Mouse (Mus musculus): ENCODE results near the gene Map2k4. TPM values are rescaled to one million over a fixed set of nuclear protein-coding genes. Genes with fewer than 3 reads are reported as not detected.

Map2k4 gene
- polyA plus RNA-seq, 1 experiment: 18.6 TPM

DNA sequence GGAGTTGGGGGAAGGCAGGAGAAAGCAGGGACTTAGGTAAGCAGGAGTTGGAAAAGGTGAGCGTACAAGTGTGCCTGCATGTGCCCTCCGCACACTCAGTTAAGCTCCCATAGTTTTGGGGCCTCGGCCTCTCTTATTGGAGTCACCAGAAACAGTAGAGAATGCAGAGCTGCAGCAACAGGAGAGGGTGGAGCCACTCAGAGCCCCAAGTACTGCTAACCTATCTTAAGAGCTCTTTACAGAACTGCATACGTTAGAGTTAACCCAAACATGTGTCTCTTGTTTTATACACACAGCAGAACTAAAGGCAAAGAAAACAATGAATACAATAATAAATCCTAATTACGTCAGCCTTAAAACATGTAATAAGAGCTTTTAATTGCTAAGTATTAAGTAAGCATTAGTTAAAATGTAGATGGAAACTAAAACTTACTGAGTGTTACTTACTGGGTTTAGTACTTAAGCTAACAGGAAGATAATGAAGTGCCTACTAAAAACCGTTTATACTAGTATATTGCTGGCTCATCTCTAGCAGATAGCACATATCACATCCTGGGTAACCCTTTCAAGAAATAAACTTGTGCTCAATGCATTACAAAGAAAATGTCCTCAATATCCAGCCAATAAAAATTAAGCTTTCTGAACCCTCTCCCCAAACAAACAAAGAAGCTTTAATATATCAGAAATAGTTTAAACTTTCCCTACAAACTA, 14.0 kb downstream of the Map2k4 start:
- Histone ChIP-seq H3K27ac (ENCODE audit: insufficient read depth, low read depth, low read length) (no peak overlapping the region), H3K27me3 (replicated peaks; ENCODE audit: control insufficient read depth, insufficient read depth, low read length) (no peaks in the 10 kb centered on the region), H3K36me3 (ENCODE audit: control insufficient read depth, insufficient read depth, low read length) (no peaks in the 10 kb centered on the region), H3K4me3 (ENCODE audit: insufficient read depth, low read depth, low read length) (no peak overlapping the region), H3K4me1 (ENCODE audit: control insufficient read depth, insufficient read depth, low read length) (peaks cover 12% of the 10 kb centered on the region; the same call in 1 of the 2 replicates)
- WGBS: 75% methylated on average over 6 of the region's 6 CpGs
- TF ChIP-seq POLR2A (IDR thresholded peaks at IDR 0.05; ENCODE audit: low read depth, low read length): no peak
- no peak for DNase-seq

DNA sequence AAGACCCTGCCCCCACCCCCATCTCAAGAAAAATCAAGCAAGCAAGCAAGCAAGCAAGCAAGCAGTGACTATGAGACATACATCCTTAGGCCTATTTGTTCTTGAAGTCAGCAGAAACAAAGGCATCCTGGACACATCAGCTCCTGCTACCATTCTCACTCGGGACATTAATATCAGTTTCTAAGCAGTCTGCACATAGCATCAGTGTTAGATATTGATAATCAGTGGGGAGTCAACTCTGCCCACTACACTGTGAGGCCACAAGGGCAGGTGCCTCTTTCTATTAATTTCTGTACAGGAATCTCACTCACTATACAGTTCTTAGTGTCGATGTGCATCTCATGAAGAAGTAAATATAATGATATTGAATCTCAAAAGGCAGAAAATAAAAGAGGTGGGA, 14.6 kb downstream of the Map2k4 start:
- H3K27ac ChIP-seq (ENCODE audit: insufficient read depth, low read depth, low read length): no peak overlapping the region
- TF ChIP-seq POLR2A (IDR thresholded peaks at IDR 0.05; ENCODE audit: low read depth, low read length): no peak
- TF ChIP-seq CTCF (conservative IDR thresholded peaks at IDR 0.05; ENCODE audit: insufficient read depth, insufficient read length, low read depth, low read length): no peak
- no peaks in the 10 kb centered on the region for H3K27me3 ChIP-seq (replicated peaks; ENCODE audit: control insufficient read depth, insufficient read depth, low read length)
- H3K4me3 ChIP-seq (ENCODE audit: insufficient read depth, low read depth, low read length): no peak overlapping the region
- WGBS: 79% methylated on average over 2 of the region's 2 CpGs
- peaks cover 8% of the 10 kb centered on the region; the same call in 1 of the 2 replicates for H3K4me1 ChIP-seq (ENCODE audit: control insufficient read depth, insufficient read depth, low read length)
- no peaks in the 10 kb centered on the region for H3K36me3 ChIP-seq (ENCODE audit: control insufficient read depth, insufficient read depth, low read length)
- no peak for DNase-seq

DNA sequence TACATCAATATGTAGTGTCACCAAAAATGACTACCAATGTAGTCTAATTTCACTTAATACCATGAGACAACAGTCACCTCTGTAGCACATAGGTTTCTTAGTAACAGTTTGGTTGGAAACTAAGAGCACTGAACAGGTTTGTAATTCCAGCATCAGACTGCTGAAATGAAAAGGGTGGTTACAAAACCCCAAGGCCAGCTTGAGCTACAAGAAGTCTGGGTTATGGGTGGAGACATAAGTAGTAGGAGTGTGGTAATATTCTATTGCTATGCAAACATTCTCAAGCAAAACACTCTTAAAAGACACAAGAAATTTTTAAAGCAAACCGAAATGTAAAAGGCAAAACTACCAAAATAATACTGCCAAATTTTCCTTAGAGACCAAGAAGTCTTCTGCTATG, 16.6 kb downstream of the Map2k4 start:
- DNase-seq: no peak
- Histone ChIP-seq H3K27me3 (replicated peaks; ENCODE audit: control insufficient read depth, insufficient read depth, low read length) (no peaks in the 10 kb centered on the region), H3K4me1 (ENCODE audit: control insufficient read depth, insufficient read depth, low read length) (no peaks in the 10 kb centered on the region), H3K36me3 (ENCODE audit: control insufficient read depth, insufficient read depth, low read length) (no peaks in the 10 kb centered on the region), H3K27ac (ENCODE audit: insufficient read depth, low read depth, low read length) (no peak overlapping the region), H3K4me3 (ENCODE audit: insufficient read depth, low read depth, low read length) (no peak overlapping the region)
- no peak for TF ChIP-seq POLR2A (IDR thresholded peaks at IDR 0.05; ENCODE audit: low read depth, low read length)
- no peak for TF ChIP-seq CTCF (conservative IDR thresholded peaks at IDR 0.05; ENCODE audit: insufficient read depth, insufficient read length, low read depth, low read length)
- 77% methylated on average over 1 of the region's 1 CpGs for WGBS

DNA sequence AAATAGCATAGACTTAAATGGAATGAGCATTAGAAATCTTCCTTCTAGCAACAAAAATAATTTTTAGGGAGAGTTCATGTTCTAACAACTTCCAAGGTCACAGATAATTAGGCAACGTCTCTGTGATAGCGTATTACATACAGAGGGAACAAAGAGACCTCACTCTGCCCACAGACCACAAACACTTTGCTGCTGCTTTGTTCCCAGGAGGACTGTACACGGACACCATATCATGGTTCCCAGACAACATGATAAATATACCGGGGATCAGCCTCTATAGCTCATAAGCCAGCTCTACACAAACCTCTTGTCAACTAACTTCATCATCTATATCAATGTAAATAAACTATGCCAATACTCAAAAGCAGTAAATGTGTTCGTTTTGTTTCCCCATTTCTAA, 18.1 kb downstream of the Map2k4 start:
- H3K27me3 ChIP-seq (replicated peaks; ENCODE audit: control insufficient read depth, insufficient read depth, low read length): no peaks in the 10 kb centered on the region

DNA sequence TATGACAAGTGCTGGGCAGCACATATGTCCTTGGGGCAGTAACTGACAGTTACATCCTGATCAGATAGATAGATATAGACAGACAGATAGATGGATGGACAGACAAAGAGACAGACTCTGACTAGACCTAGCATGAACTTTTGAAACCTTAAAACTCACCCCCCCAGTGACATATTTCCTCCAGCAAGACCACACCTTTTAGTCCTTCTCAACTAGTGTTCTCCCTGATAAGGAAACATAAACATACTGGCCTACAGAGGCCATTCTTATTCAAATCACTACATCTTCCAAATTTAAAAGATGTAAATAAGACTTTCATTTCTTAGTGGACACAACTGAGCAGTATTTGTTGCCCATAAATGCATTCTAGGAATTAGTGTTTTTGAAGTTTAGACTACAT, 19.7 kb downstream of the Map2k4 start:
- no peaks in the 10 kb centered on the region for H3K4me1 ChIP-seq (ENCODE audit: control insufficient read depth, insufficient read depth, low read length)
- DNase-seq: no peak
- TF ChIP-seq POLR2A (IDR thresholded peaks at IDR 0.05; ENCODE audit: low read depth, low read length) (no peak), CTCF (conservative IDR thresholded peaks at IDR 0.05; ENCODE audit: insufficient read depth, insufficient read length, low read depth, low read length) (no peak)
- H3K4me3 ChIP-seq (ENCODE audit: insufficient read depth, low read depth, low read length): no peak overlapping the region
- H3K27ac ChIP-seq (ENCODE audit: insufficient read depth, low read depth, low read length): no peak overlapping the region
- no peaks in the 10 kb centered on the region for H3K27me3 ChIP-seq (replicated peaks; ENCODE audit: control insufficient read depth, insufficient read depth, low read length)
- H3K36me3 ChIP-seq (ENCODE audit: control insufficient read depth, insufficient read depth, low read length): no peaks in the 10 kb centered on the region

More for the DNA sequence above, 18.1 kb downstream of the Map2k4 start:
- no peak for DNase-seq
- TF ChIP-seq CTCF (conservative IDR thresholded peaks at IDR 0.05; ENCODE audit: insufficient read depth, insufficient read length, low read depth, low read length) (no peak), POLR2A (IDR thresholded peaks at IDR 0.05; ENCODE audit: low read depth, low read length) (no peak)
- Histone ChIP-seq H3K4me3 (ENCODE audit: insufficient read depth, low read depth, low read length) (no peak overlapping the region), H3K36me3 (ENCODE audit: control insufficient read depth, insufficient read depth, low read length) (no peaks in the 10 kb centered on the region), H3K27ac (ENCODE audit: insufficient read depth, low read depth, low read length) (no peak overlapping the region), H3K4me1 (ENCODE audit: control insufficient read depth, insufficient read depth, low read length) (no peaks in the 10 kb centered on the region)
- 82% methylated on average over 5 of the region's 5 CpGs for WGBS

DNA sequence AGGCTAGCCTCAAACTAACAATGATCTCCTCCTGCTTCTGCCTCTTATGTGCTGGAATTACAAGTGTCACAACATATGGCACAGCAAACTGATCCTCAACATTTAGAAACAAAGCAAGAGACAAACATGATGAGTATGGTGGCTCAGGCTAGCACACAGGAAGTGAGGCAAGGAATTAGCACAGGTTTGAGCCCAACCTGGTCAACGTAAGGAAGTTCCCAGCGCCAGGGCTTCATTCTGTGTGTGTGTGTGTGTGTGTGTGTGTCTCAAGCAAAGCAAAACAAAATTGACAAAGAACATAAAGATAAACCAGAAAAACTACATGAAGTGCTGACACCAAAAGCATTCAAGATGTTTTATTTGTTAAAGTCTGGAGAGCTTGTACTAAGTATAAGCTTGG, 27.2 kb downstream of the Map2k4 start:
- 87% methylated on average over 2 of the region's 2 CpGs for WGBS
- no peak overlapping the region for H3K27ac ChIP-seq (ENCODE audit: insufficient read depth, low read depth, low read length)
- DNase-seq: no peak
- no peaks in the 10 kb centered on the region for H3K36me3 ChIP-seq (ENCODE audit: control insufficient read depth, insufficient read depth, low read length)
- H3K27me3 ChIP-seq (replicated peaks; ENCODE audit: control insufficient read depth, insufficient read depth, low read length): no peaks in the 10 kb centered on the region
- no peak overlapping the region for H3K4me3 ChIP-seq (ENCODE audit: insufficient read depth, low read depth, low read length)
- no peak for TF ChIP-seq POLR2A (IDR thresholded peaks at IDR 0.05; ENCODE audit: low read depth, low read length)
- no peak for TF ChIP-seq CTCF (conservative IDR thresholded peaks at IDR 0.05; ENCODE audit: insufficient read depth, insufficient read length, low read depth, low read length)
- peaks cover 7% of the 10 kb centered on the region; the same call in 1 of the 2 replicates for H3K4me1 ChIP-seq (ENCODE audit: control insufficient read depth, insufficient read depth, low read length)

DNA sequence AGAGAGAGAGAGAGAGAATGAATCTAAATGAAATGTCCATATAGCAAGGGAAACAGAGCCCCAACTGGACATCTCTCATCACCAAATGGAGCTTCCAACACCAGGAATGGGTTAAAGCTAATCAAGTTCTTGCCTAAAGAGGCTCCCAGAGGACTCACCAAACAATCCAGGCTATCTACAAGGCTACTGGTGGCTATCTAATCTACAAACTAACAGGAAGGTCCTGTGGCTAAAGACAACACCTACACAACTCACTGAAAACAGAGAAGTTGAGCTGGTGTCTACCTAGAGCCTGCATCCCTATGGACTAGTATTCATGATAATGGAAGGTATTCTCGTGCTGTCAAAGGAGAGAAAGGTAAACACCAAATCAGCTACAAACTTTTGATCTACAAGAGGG, 28.7 kb downstream of the Map2k4 start:
- Histone ChIP-seq H3K27ac (ENCODE audit: insufficient read depth, low read depth, low read length) (no peak overlapping the region), H3K36me3 (ENCODE audit: control insufficient read depth, insufficient read depth, low read length) (no peaks in the 10 kb centered on the region), H3K4me1 (ENCODE audit: control insufficient read depth, insufficient read depth, low read length) (peaks cover 7% of the 10 kb centered on the region; the same call in 1 of the 2 replicates), H3K27me3 (replicated peaks; ENCODE audit: control insufficient read depth, insufficient read depth, low read length) (no peaks in the 10 kb centered on the region), H3K4me3 (ENCODE audit: insufficient read depth, low read depth, low read length) (no peak overlapping the region)
- TF ChIP-seq POLR2A (IDR thresholded peaks at IDR 0.05; ENCODE audit: low read depth, low read length) (no peak), CTCF (conservative IDR thresholded peaks at IDR 0.05; ENCODE audit: insufficient read depth, insufficient read length, low read depth, low read length) (no peak)
- no peak for DNase-seq
- WGBS: 95% methylated on average over 1 of the region's 1 CpGs

Data from kidney, adult 2 months (tissue).